Mouse (Mus musculus): ENCODE data around the gene Glt8d1.

DNA sequence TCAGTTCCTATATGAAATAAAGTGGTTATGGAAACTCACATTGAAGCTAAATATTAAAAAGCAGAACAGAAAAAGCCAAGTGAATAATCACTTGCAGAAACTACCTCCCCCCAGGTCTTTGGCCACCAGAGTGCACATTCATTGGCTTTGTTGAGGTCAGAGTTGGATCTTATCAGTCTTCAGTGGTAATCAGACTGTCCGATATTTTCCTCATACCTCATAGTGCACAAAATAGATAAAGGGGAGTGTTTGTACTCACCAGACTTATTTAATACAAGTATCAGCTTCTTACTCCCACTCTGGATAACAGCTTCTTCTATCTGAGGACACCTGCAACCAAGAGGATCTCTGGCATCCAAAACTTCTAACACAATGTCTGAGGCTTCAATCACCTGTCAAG is 14.9 kb downstream of the Glt8d1 start:
- TF ChIP-seq CTCF (IDR thresholded peaks at IDR 0.05; ENCODE audit: control insufficient read depth, insufficient read depth, insufficient replicate concordance, low read depth, low read length) (no peak), POLR2A (IDR thresholded peaks at IDR 0.05; ENCODE audit: control insufficient read depth, low read depth, low read length) (no peak)
